Mouse (Mus musculus) inflammation-experienced regulatory T-cells, adult 6 months (primary cell): Measurements from ENCODE around the gene Epha1. TPM values are rescaled to one million over a fixed set of nuclear protein-coding genes. Genes with fewer than 3 reads are reported as not detected.

Experiments
- ATAC-seq: one replicate; pipeline ENCODE4 v1.8.0; 2017
- polyA plus RNA-seq, 3 experiments: library from polyadenylated mRNA; unstranded; fragments of 100-300 nt; shearing (Covaris generic); gene quantifications; one replicate each; pipeline ENCODE4 v1.2.1; 2017

The Epha1 gene
- polyA plus RNA-seq, 3 experiments from 2014 or later: 0.19 to 0.69 (median 0.67) TPM

GRCm38 (mm10) chr6:42323371-42324066 is 49.5 kb downstream of the Epha1 start:
- ATAC-seq: no peak

GRCm38 (mm10) chr6:42318293-42318692 is 54.8 kb downstream of the Epha1 start:
- ATAC-seq: no peak

- ATAC-seq: no peak
Measured at GRCm38 (mm10) chr6:42310427-42311053, 62.5 kb downstream of the Epha1 start.

- no peak for ATAC-seq
Measured at GRCm38 (mm10) chr6:42309816-42310378, 63.2 kb downstream of the Epha1 start.

Other genes starting within 250 kb of the Epha1 start
- gene Tas2r139, start 232.3 kb downstream of the Epha1 start, polyA plus RNA-seq: not detected
- not detected for gene Tas2r144, start 157.9 kb downstream of the Epha1 start, polyA plus RNA-seq
- gene Gstk1, start 127.3 kb downstream of the Epha1 start, polyA plus RNA-seq: 1 to 10 TPM; 1.7 to 8.4 (median 6.6) TPM
- gene Tmem139, start 111.3 kb downstream of the Epha1 start, polyA plus RNA-seq: not detected
- 10 to 100 TPM; 46.6 to 55.8 (median 52.1) TPM for gene Casp2, start 108.3 kb downstream of the Epha1 start, polyA plus RNA-seq
- gene Clcn1, start 86.6 kb downstream of the Epha1 start, polyA plus RNA-seq: not detected
- gene Fam131b, start 48.6 kb downstream of the Epha1 start, polyA plus RNA-seq: not detected
- gene Zyx, start 23.6 kb downstream of the Epha1 start, polyA plus RNA-seq: 100 to 1,000 TPM in 1 of 3 experiments, 10 to 100 TPM in 2; 39.3 to 108 (median 40.8) TPM
- gene Tas2r143, start 27.0 kb upstream of the Epha1 start, polyA plus RNA-seq: not detected
- gene Tas2r135, start 32.2 kb upstream of the Epha1 start, polyA plus RNA-seq: not detected
- gene Tas2r126, start 61.3 kb upstream of the Epha1 start, polyA plus RNA-seq: not detected
- gene Olfr458, start 91.9 kb upstream of the Epha1 start, polyA plus RNA-seq: not detected
- under 1 TPM in 1 of 3 experiments, not detected in 2; 0.15 TPM for gene Olfr457, start 103.1 kb upstream of the Epha1 start, polyA plus RNA-seq
- gene Olfr456, start 113.9 kb upstream of the Epha1 start, polyA plus RNA-seq: not detected
- gene Olfr455, start 174.3 kb upstream of the Epha1 start, polyA plus RNA-seq: not detected
- gene Tcaf3, start 224.4 kb upstream of the Epha1 start, polyA plus RNA-seq: not detected